Mouse (Mus musculus) spleen, postnatal 10 days (tissue): Measurements from ENCODE around the gene Wdr89.
A peak's percentile ranks its signal among the peaks of the same experiment; 100 is the strongest.
"Not testable (repeated sequence)": the region's sequence is repeated elsewhere in the genome, so short reads cannot be mapped to it uniquely, and the experiment has no call there.

Experiments used
- DNase-seq, 2 experiments: peaks; one replicate each; pipeline ENCODE4 v3.0.0; 2021 to 2022; ENCODE audit warnings: low spot score in 2 of 2

Wdr89 gene

GRCm38 (mm10) chr12:75669258-75670106 is at the start of gene Wdr89:
Gene Wdr89, minus strand, starts transcription at chr12:75669537.
- peak; percentile 90 to 99 for DNase-seq

GRCm38 (mm10) chr12:75713596-75713995 is 44.3 kb upstream of the Wdr89 start:
- DNase-seq = no peak

- DNase-seq = not testable (repeated sequence)
Measured at GRCm38 (mm10) chr12:75712905-75713304, 43.6 kb upstream of the Wdr89 start.

- no peak for DNase-seq
Measured at GRCm38 (mm10) chr12:75710596-75711376, 41.4 kb upstream of the Wdr89 start.

- no peak for DNase-seq
Measured at GRCm38 (mm10) chr12:75709506-75709905, 40.2 kb upstream of the Wdr89 start.

GRCm38 (mm10) chr12:75706670-75707069 is 37.3 kb upstream of the Wdr89 start:
- DNase-seq = no peak

GRCm38 (mm10) chr12:75702739-75703122 is 33.4 kb upstream of the Wdr89 start:
- no peak for DNase-seq

- DNase-seq = no peak
Measured at GRCm38 (mm10) chr12:75702084-75702738, 32.9 kb upstream of the Wdr89 start.

- no peak for DNase-seq
Measured at GRCm38 (mm10) chr12:75701173-75702083, 32.1 kb upstream of the Wdr89 start.

GRCm38 (mm10) chr12:75698692-75699091 is 29.4 kb upstream of the Wdr89 start:
- no peak for DNase-seq

- DNase-seq = not testable (repeated sequence)
Measured at GRCm38 (mm10) chr12:75695845-75696244, 26.5 kb upstream of the Wdr89 start.

- no peak for DNase-seq
Measured at GRCm38 (mm10) chr12:75689003-75689402, 19.7 kb upstream of the Wdr89 start.

GRCm38 (mm10) chr12:75687314-75687713 is 18.0 kb upstream of the Wdr89 start:
- DNase-seq = no peak

GRCm38 (mm10) chr12:75684026-75684425 is 14.7 kb upstream of the Wdr89 start:
- DNase-seq = not testable (repeated sequence)

- DNase-seq = no peak
Measured at GRCm38 (mm10) chr12:75683598-75683997, 14.3 kb upstream of the Wdr89 start.

GRCm38 (mm10) chr12:75682842-75683241 is 13.5 kb upstream of the Wdr89 start:
- no peak for DNase-seq

GRCm38 (mm10) chr12:75681101-75681500 is 11.8 kb upstream of the Wdr89 start:
- DNase-seq = no peak

- no peak for DNase-seq
Measured at GRCm38 (mm10) chr12:75678393-75678792, 9.1 kb upstream of the Wdr89 start.

- DNase-seq = no peak
Measured at GRCm38 (mm10) chr12:75672630-75673029, 3.3 kb upstream of the Wdr89 start.

GRCm38 (mm10) chr12:75671759-75672315 is 2.5 kb upstream of the Wdr89 start:
- DNase-seq = peak in 1 of 2 experiments; percentile 20

GRCm38 (mm10) chr12:75670611-75671010 is 1.3 kb upstream of the Wdr89 start:
- DNase-seq = no peak
